Mouse (Mus musculus): ENCODE measurements around the gene Mat2b.
"Not testable (repeated sequence)": the region's sequence is repeated elsewhere in the genome, so short reads cannot be mapped to it uniquely, and the experiment has no call there.

The Mat2b gene

GRCm38 (mm10) chr11:40695103-40695502, at the start of gene Mat2b:
TSS of gene Mat2b (minus strand) at chr11:40695203.
- DNase-seq (ENCODE audit: low spot score in 2 of 2) = no peak

GRCm38 (mm10) chr11:40744348-40744747, 49.3 kb upstream of the Mat2b start:
- DNase-seq (ENCODE audit: low spot score in 2 of 2) = no peak

- no peak for DNase-seq (ENCODE audit: low spot score in 2 of 2)
Observed at GRCm38 (mm10) chr11:40741605-40742262, 46.7 kb upstream of the Mat2b start.

- no peak for DNase-seq (ENCODE audit: low spot score in 2 of 2)
Observed at GRCm38 (mm10) chr11:40737369-40737768, 42.4 kb upstream of the Mat2b start.

GRCm38 (mm10) chr11:40734251-40734752, 39.3 kb upstream of the Mat2b start:
- no peak for DNase-seq (ENCODE audit: low spot score in 2 of 2)

GRCm38 (mm10) chr11:40733339-40734174, 38.6 kb upstream of the Mat2b start, which contains the start of the genes Hmmr and Nudcd2:
TSS of gene Hmmr (minus strand) at chr11:40733422.
TSS of gene Nudcd2 (plus strand) at chr11:40733667.
- DNase-seq (ENCODE audit: low spot score in 2 of 2) = peak; percentile 96 to 97

- DNase-seq (ENCODE audit: low spot score in 2 of 2) = no peak
Observed at GRCm38 (mm10) chr11:40732997-40733338, 38.0 kb upstream of the Mat2b start.

GRCm38 (mm10) chr11:40718324-40718723, 23.3 kb upstream of the Mat2b start:
- DNase-seq (ENCODE audit: low spot score in 2 of 2) = no peak

GRCm38 (mm10) chr11:40715524-40715923, 20.5 kb upstream of the Mat2b start:
- peak in 1 of 2 experiments; percentile 8 for DNase-seq (ENCODE audit: low spot score in 2 of 2)

- no peak for DNase-seq (ENCODE audit: low spot score in 2 of 2)
Observed at GRCm38 (mm10) chr11:40713858-40714257, 18.9 kb upstream of the Mat2b start.

GRCm38 (mm10) chr11:40709899-40710298, 14.9 kb upstream of the Mat2b start:
- DNase-seq (ENCODE audit: low spot score in 2 of 2) = not testable (repeated sequence)

- peak; percentile 53 to 61 for DNase-seq (ENCODE audit: low spot score in 2 of 2)
Observed at GRCm38 (mm10) chr11:40694311-40695087, 504 bp downstream of the Mat2b start.

GRCm38 (mm10) chr11:40693366-40693951, 1.5 kb downstream of the Mat2b start:
- DNase-seq (ENCODE audit: low spot score in 2 of 2) = peak; percentile 51 to 61

GRCm38 (mm10) chr11:40692511-40693365, 2.3 kb downstream of the Mat2b start:
- peak; percentile 94 for DNase-seq (ENCODE audit: low spot score in 2 of 2)

- DNase-seq (ENCODE audit: low spot score in 2 of 2) = peak in 1 of 2 experiments; percentile 55
Observed at GRCm38 (mm10) chr11:40692101-40692509, 2.9 kb downstream of the Mat2b start.

- DNase-seq (ENCODE audit: low spot score in 2 of 2) = no peak
Observed at GRCm38 (mm10) chr11:40690444-40691127, 4.4 kb downstream of the Mat2b start.

- no peak for DNase-seq (ENCODE audit: low spot score in 2 of 2)
Observed at GRCm38 (mm10) chr11:40683295-40683694, 11.7 kb downstream of the Mat2b start.

- DNase-seq (ENCODE audit: low spot score in 2 of 2) = no peak
Observed at GRCm38 (mm10) chr11:40682456-40682855, 12.5 kb downstream of the Mat2b start.

GRCm38 (mm10) chr11:40677169-40677568, 17.8 kb downstream of the Mat2b start:
- DNase-seq (ENCODE audit: low spot score in 2 of 2) = no peak

All from right cerebral cortex, adult 2 months (tissue).